Mouse (Mus musculus): Measurements from ENCODE around the gene Exoc6b.

- TF ChIP-seq POLR2A (IDR thresholded peaks at IDR 0.05; ENCODE audit: borderline replicate concordance, insufficient read depth, low read length) (no peak), CTCF (IDR thresholded peaks at IDR 0.05; ENCODE audit: borderline replicate concordance, insufficient read depth, low read depth, low read length) (no peak)
Observed at GRCm38 (mm10) chr6:84867114-84867513, 202.2 kb downstream of the Exoc6b start.
